Mouse (Mus musculus) gastrocnemius, postnatal 4 days (tissue): ENCODE results near the gene Fam120a. TPM values are rescaled to one million over a fixed set of nuclear protein-coding genes. Genes with fewer than 3 reads are reported as not detected.

Experiments
- DNase-seq, 2 experiments: peaks; one replicate each; pipeline ENCODE4 v3.0.0; 2021 to 2022; ENCODE audit warnings: low spot score in 2 of 2, mixed read lengths in 2 of 2
- total RNA-seq, 2 experiments: library from RNA; stranded (reverse); gene quantifications; 2 replicates each; pipeline ENCODE4 v1.2.3; 2021

Fam120a gene
- total RNA-seq, 2 experiments from 2014 or later = 132 to 135 TPM

- DNase-seq = no peak
Observed at GRCm38 (mm10) chr13:48919756-48920415, 47.9 kb downstream of the Fam120a start.

GRCm38 (mm10) chr13:48917113-48917599, 50.7 kb downstream of the Fam120a start:
- DNase-seq = no peak

GRCm38 (mm10) chr13:48913680-48914079, 54.1 kb downstream of the Fam120a start:
- DNase-seq = no peak

GRCm38 (mm10) chr13:48913141-48913540, 54.7 kb downstream of the Fam120a start:
- no peak for DNase-seq

- DNase-seq = no peak
Observed at GRCm38 (mm10) chr13:48911426-48911825, 56.4 kb downstream of the Fam120a start.

- no peak for DNase-seq
Observed at GRCm38 (mm10) chr13:48905458-48905857, 62.4 kb downstream of the Fam120a start.

GRCm38 (mm10) chr13:48895376-48895775, 72.4 kb downstream of the Fam120a start:
- no peak for DNase-seq

GRCm38 (mm10) chr13:48890260-48890960, 77.4 kb downstream of the Fam120a start:
- no peak for DNase-seq

GRCm38 (mm10) chr13:48878534-48878933, 89.3 kb downstream of the Fam120a start:
- DNase-seq = peak; percentile 98 to 99

GRCm38 (mm10) chr13:48877805-48878204, 90.0 kb downstream of the Fam120a start:
- DNase-seq = no peak

- no peak for DNase-seq
Observed at GRCm38 (mm10) chr13:48872726-48873125, 95.1 kb downstream of the Fam120a start.

- no peak for DNase-seq
Observed at GRCm38 (mm10) chr13:48871887-48872606, 95.8 kb downstream of the Fam120a start.

GRCm38 (mm10) chr13:48870771-48871731, 96.8 kb downstream of the Fam120a start, which contains the start of gene Phf2:
Phf2 (minus strand) TSS chr13:48871119.
- peak in 1 of 2 experiments; percentile 47 for DNase-seq

- DNase-seq = peak; percentile 41 to 69
Observed at GRCm38 (mm10) chr13:48869950-48870770, 97.7 kb downstream of the Fam120a start.

- DNase-seq = no peak
Observed at GRCm38 (mm10) chr13:48869600-48869949, 98.2 kb downstream of the Fam120a start.

- no peak for DNase-seq
Observed at GRCm38 (mm10) chr13:48869088-48869487, 98.7 kb downstream of the Fam120a start.

- no peak for DNase-seq
Observed at GRCm38 (mm10) chr13:48864673-48865356, 103.0 kb downstream of the Fam120a start.

- no peak for DNase-seq
Observed at GRCm38 (mm10) chr13:48863556-48863955, 104.3 kb downstream of the Fam120a start.

GRCm38 (mm10) chr13:48861913-48862312, 105.9 kb downstream of the Fam120a start:
- DNase-seq = no peak
